Mouse (Mus musculus) E14TG2a.4 (cell line): ENCODE results near the gene Pop5.

Experiments used
- H3K27me3 ChIP-seq: 2 replicates; pipeline ENCODE4 v1.6.1; 2014; ENCODE audit warnings: low read length, control low read depth; ENCODE audit not compliant: insufficient read depth
- H3K36me3 ChIP-seq: 2 replicates; pipeline ENCODE4 v1.6.1; 2014; ENCODE audit warnings: low read length, control low read depth; ENCODE audit not compliant: insufficient read depth
- H3K4me1 ChIP-seq: replicated peaks from 2 replicates; pipeline ENCODE4 v1.6.1; 2014; ENCODE audit warnings: low read depth, low read length, control low read depth
- H3K4me3 ChIP-seq: replicated peaks from 2 replicates; pipeline ENCODE4 v1.5.1; 2014; ENCODE audit warnings: mild to moderate bottlenecking, low read length
- H3K9me3 ChIP-seq: 2 replicates; pipeline ENCODE4 v1.6.1; 2014; ENCODE audit warnings: low read length, control low read depth
- CTCF ChIP-seq: conservative IDR thresholded peaks from 2 replicates; pipeline ENCODE4 v1.5.1; 2014; ENCODE audit warnings: low read length
- NANOG ChIP-seq: IDR thresholded peaks from 2 replicates; pipeline ENCODE4 v1.6.1; 2014; ENCODE audit warnings: borderline replicate concordance, low read length, mixed read lengths
- POU5F1 ChIP-seq: IDR thresholded peaks from 2 replicates; pipeline ENCODE4 v1.6.1; 2014; ENCODE audit warnings: low read length, borderline replicate concordance

Gene Pop5

GRCm38 (mm10) chr5:115240191-115240590 is 4.6 kb downstream of the Pop5 start:
- peaks cover 64% of the 10 kb centered on the region for H3K36me3 ChIP-seq

GRCm38 (mm10) chr5:115255472-115255871 is 19.8 kb downstream of the Pop5 start:
- Histone ChIP-seq H3K27me3 (no peaks in the 10 kb centered on the region), H3K9me3 (no peaks in the 10 kb centered on the region), H3K4me1 (peaks cover 31% of the 10 kb centered on the region), H3K4me3 (no peak overlapping the region), H3K36me3 (peaks cover 77% of the 10 kb centered on the region)
- TF ChIP-seq POU5F1 (no peak), NANOG (no peak), CTCF (no peak)

More at GRCm38 (mm10) chr5:115240191-115240590, 4.6 kb downstream of the Pop5 start:
- H3K27me3 ChIP-seq, result peaks cover 2% of the 10 kb centered on the region; the same call in 1 of the 2 replicates
- H3K9me3 ChIP-seq, result no peaks in the 10 kb centered on the region
- H3K4me3 ChIP-seq, result no peak overlapping the region
- H3K4me1 ChIP-seq, result peaks cover 57% of the 10 kb centered on the region
- TF ChIP-seq NANOG (no peak), POU5F1 (no peak), CTCF (no peak)

GRCm38 (mm10) chr5:115256909-115257546 is 21.4 kb downstream of the Pop5 start:
- Histone ChIP-seq H3K9me3 (no peaks in the 10 kb centered on the region), H3K36me3 (peaks cover 79% of the 10 kb centered on the region), H3K4me1 (peaks cover 46% of the 10 kb centered on the region), H3K27me3 (no peaks in the 10 kb centered on the region), H3K4me3 (no peak overlapping the region)
- TF ChIP-seq POU5F1 (no peak), CTCF (no peak), NANOG (no peak)

- TF ChIP-seq NANOG (no peak), CTCF (no peak), POU5F1 (no peak)
- H3K4me1 ChIP-seq, result peaks cover 76% of the 10 kb centered on the region
- H3K9me3 ChIP-seq, result no peaks in the 10 kb centered on the region
- H3K27me3 ChIP-seq, result no peaks in the 10 kb centered on the region
- no peak overlapping the region for H3K4me3 ChIP-seq
- H3K36me3 ChIP-seq, result peaks cover 97% of the 10 kb centered on the region
Observed at GRCm38 (mm10) chr5:115260356-115260755, 24.7 kb downstream of the Pop5 start.

GRCm38 (mm10) chr5:115261141-115261540 is 25.5 kb downstream of the Pop5 start:
- Histone ChIP-seq H3K4me3 (no peak overlapping the region), H3K4me1 (peaks cover 81% of the 10 kb centered on the region), H3K27me3 (no peaks in the 10 kb centered on the region), H3K36me3 (peaks cover 95% of the 10 kb centered on the region), H3K9me3 (no peaks in the 10 kb centered on the region)
- TF ChIP-seq CTCF (no peak), NANOG (no peak), POU5F1 (no peak)

- TF ChIP-seq NANOG, result no peak
- no peak for TF ChIP-seq CTCF
- TF ChIP-seq POU5F1, result no peak
- no peaks in the 10 kb centered on the region for H3K9me3 ChIP-seq
- no peaks in the 10 kb centered on the region for H3K27me3 ChIP-seq
- peaks cover 87% of the 10 kb centered on the region for H3K4me1 ChIP-seq
- no peak overlapping the region for H3K4me3 ChIP-seq
- peaks cover 95% of the 10 kb centered on the region for H3K36me3 ChIP-seq
Observed at GRCm38 (mm10) chr5:115261880-115262279, 26.2 kb downstream of the Pop5 start.

GRCm38 (mm10) chr5:115262502-115263291 is 27.1 kb downstream of the Pop5 start:
- H3K27me3 ChIP-seq, result no peaks in the 10 kb centered on the region
- H3K4me3 ChIP-seq, result no peak overlapping the region
- TF ChIP-seq POU5F1, result no peak
- peaks cover 95% of the 10 kb centered on the region for H3K36me3 ChIP-seq
- no peaks in the 10 kb centered on the region for H3K9me3 ChIP-seq
- H3K4me1 ChIP-seq, result peaks cover 87% of the 10 kb centered on the region

GRCm38 (mm10) chr5:115266340-115266739 is 30.7 kb downstream of the Pop5 start:
- TF ChIP-seq POU5F1, result no peak
- H3K27me3 ChIP-seq, result no peaks in the 10 kb centered on the region
- peaks cover 94% of the 10 kb centered on the region for H3K36me3 ChIP-seq

More at GRCm38 (mm10) chr5:115266340-115266739, 30.7 kb downstream of the Pop5 start:
- H3K4me1 ChIP-seq, result peaks cover 91% of the 10 kb centered on the region
- H3K4me3 ChIP-seq, result no peak overlapping the region
- H3K9me3 ChIP-seq, result no peaks in the 10 kb centered on the region
